Mouse (Mus musculus) limb, embryonic 10.5 days (tissue): ENCODE measurements around the gene Susd5. TPM values are rescaled to one million over a fixed set of nuclear protein-coding genes. Genes with fewer than 3 reads are reported as not detected.
"Not testable (repeated sequence)": the region's sequence is repeated elsewhere in the genome, so short reads cannot be mapped to it uniquely, and the experiment has no call there.

Experiments
- DNase-seq: peaks from one replicate; pipeline ENCODE4 v3.0.0-alpha.2; 2017; ENCODE audit warnings: low spot score
- H3K27ac ChIP-seq: fragments of 300-500 bp; sonication (generic); 2 replicates; pipeline ENCODE4 v1.5.1; 2016; ENCODE audit warnings: mild to moderate bottlenecking
- H3K27me3 ChIP-seq: fragments of 300-500 bp; sonication (generic); 2 replicates; pipeline ENCODE4 v1.6.1; 2016; ENCODE audit warnings: low read depth, mild to moderate bottlenecking; ENCODE audit not compliant: poor library complexity, severe bottlenecking
- H3K36me3 ChIP-seq: fragments of 300-500 bp; sonication (generic); 2 replicates; pipeline ENCODE4 v1.6.1; 2016; ENCODE audit warnings: mild to moderate bottlenecking, moderate library complexity
- H3K4me1 ChIP-seq: fragments of 300-500 bp; sonication (generic); 2 replicates; pipeline ENCODE4 v1.6.1; 2016
- H3K4me3 ChIP-seq: fragments of 300-500 bp; sonication (generic); 2 replicates; pipeline ENCODE4 v1.5.1; 2016; ENCODE audit warnings: mild to moderate bottlenecking, moderate library complexity
- H3K9me3 ChIP-seq: fragments of 300-500 bp; sonication (generic); replicated peaks from 2 replicates; pipeline ENCODE4 v1.6.1; 2016; ENCODE audit warnings: mild to moderate bottlenecking
- WGBS: fragments of 180-500 bp; shearing (Covaris S2); methylation state at CpG from one replicate; pipeline ENCODE4 v1.1.7; 2016; 5-methylcytosine and 5-hydroxymethylcytosine counted together
- polyA plus RNA-seq: library from polyadenylated mRNA; unstranded; fragments of >200 nt; fragmentation: Nextera tagmentation; extraction: Ambion mirVana; gene quantifications from 2 replicates; pipeline ENCODE4 v1.2.1, GENCODE M21; 2016

Susd5 gene
- polyA plus RNA-seq, 1 experiment from 2014 or later, result 0.66 TPM

- not testable (repeated sequence) for H3K4me3 ChIP-seq, H3K9me3 ChIP-seq, H3K4me1 ChIP-seq, H3K27me3 ChIP-seq, H3K36me3 ChIP-seq, H3K27ac ChIP-seq, DNase-seq
- WGBS, result 95% methylated on average over 6 of the region's 6 CpGs
Observed at GRCm38 (mm10) chr9:114088885-114089284, 31.9 kb downstream of the Susd5 start.

GRCm38 (mm10) chr9:114092188-114092587 is 35.2 kb downstream of the Susd5 start:
- H3K36me3 ChIP-seq, H3K4me1 ChIP-seq, H3K4me3 ChIP-seq, H3K9me3 ChIP-seq, H3K27ac ChIP-seq, H3K27me3 ChIP-seq: not testable (repeated sequence)
- DNase-seq, result peak; percentile 69
- WGBS, result 19% methylated on average over 9 of the region's 9 CpGs

DNA sequence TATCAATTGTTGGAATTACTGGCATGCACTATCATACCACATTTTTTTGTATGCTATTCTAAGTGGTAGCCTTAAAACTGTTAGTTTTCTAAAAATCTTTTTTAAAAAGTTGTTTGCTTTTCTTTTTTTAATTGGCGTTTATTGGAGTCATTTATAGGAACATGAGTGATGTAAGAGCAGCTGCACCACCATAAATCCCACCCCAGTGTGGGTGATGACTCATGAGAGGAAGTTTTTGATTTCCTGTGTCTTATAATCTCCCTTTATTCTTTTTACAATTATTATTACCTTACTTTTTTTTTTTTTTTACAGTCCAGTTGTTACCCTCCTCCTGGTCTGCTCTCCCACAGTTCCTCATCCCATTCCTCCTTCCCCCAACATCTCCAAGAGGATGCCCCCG is 37.9 kb downstream of the Susd5 start:
- H3K27ac ChIP-seq, result no peak overlapping the region
- H3K4me3 ChIP-seq, result no peak overlapping the region
- no peaks in the 10 kb centered on the region for H3K4me1 ChIP-seq
- H3K36me3 ChIP-seq, result no peaks in the 10 kb centered on the region
- 91% methylated on average over 2 of the region's 2 CpGs for WGBS
- DNase-seq, result no peak
- H3K9me3 ChIP-seq, result no peaks in the 10 kb centered on the region
- no peaks in the 10 kb centered on the region for H3K27me3 ChIP-seq

DNA sequence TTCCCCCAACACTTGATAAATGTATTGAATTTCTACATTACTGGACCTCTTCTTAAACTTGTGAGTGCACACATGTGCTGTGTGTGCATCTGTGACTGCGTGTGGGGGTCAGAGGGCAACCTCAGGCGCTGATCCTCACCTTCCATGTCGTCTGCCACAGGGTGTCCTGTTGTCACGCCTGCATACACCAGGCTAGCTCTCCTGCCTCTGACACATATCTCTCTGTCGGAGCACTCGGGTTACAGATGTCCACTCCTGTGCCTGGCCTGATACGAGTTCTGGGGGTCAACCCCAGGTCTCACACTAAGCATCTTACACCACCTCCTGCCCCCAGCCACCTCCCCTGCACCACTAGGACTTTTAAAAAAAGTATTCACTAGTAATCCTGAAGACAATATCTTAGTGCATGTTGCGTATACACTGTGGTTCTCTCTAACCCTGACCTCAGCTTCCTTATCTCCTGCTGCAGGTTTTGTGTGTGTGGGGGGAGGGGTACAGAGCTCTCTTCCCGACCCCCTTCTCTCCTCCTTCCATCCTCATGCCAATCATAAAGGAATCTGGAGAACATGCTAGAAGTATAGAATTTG is 41.9 kb downstream of the Susd5 start:
- WGBS, result 72% methylated on average over 9 of the region's 9 CpGs
- Histone ChIP-seq H3K27me3 (no peaks in the 10 kb centered on the region), H3K27ac (no peak overlapping the region), H3K4me1 (no peaks in the 10 kb centered on the region), H3K4me3 (no peak overlapping the region), H3K36me3 (no peaks in the 10 kb centered on the region), H3K9me3 (no peaks in the 10 kb centered on the region)
- DNase-seq, result no peak

DNA sequence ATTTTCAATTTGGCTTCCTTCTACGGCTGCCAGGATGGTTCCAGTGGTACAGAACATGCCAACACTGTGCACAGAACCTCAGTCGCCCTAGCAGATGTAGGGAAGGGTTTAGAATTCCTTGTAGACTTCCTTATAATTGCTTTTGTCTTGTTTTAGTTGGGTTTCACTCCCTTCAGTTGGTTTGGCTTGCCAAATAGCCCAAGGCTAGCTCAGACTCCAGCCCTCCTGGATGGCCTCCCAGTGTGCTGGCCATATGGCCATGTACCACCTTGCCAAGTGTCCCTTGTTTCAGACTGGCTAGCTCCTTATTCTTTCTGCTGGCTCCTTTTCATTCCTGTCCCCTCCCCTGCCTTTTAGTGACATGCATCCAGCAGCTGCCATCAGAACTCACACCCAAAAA is 53.3 kb downstream of the Susd5 start:
- no peak for DNase-seq
- Histone ChIP-seq H3K4me3 (no peak overlapping the region), H3K27me3 (no peaks in the 10 kb centered on the region), H3K9me3 (no peaks in the 10 kb centered on the region), H3K4me1 (no peaks in the 10 kb centered on the region), H3K36me3 (no peaks in the 10 kb centered on the region), H3K27ac (no peak overlapping the region)
- 86% methylated on average over 2 of the region's 2 CpGs for WGBS

- Histone ChIP-seq H3K4me3 (no peak overlapping the region), H3K27me3 (no peaks in the 10 kb centered on the region), H3K9me3 (no peaks in the 10 kb centered on the region), H3K36me3 (no peaks in the 10 kb centered on the region), H3K27ac (no peak overlapping the region), H3K4me1 (no peaks in the 10 kb centered on the region)
- no peak for DNase-seq
- WGBS, result 95% methylated on average over 8 of the region's 8 CpGs
Observed at GRCm38 (mm10) chr9:114111161-114111560, 54.2 kb downstream of the Susd5 start.

DNA sequence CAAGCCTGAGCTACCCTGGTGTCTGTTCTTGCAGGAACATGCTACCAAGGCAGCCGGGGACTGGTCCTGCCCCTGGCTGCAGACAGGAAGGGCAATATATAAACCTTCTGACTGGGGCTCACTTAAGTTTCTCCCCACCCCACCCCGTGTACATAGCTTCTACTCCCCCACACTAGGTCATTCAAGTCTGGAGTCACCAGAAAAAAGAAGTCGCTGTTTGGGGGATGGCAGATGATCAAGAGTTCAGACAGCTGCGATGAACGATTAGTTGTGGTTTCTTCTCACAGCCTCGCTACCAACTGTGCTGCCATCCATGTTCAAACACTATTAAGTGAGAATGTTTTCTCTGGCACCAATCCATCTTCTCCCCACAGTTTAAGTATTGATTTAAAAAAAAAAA is 55.3 kb downstream of the Susd5 start:
- Histone ChIP-seq H3K9me3 (no peaks in the 10 kb centered on the region), H3K36me3 (no peaks in the 10 kb centered on the region), H3K4me3 (no peak overlapping the region), H3K4me1 (no peaks in the 10 kb centered on the region), H3K27ac (no peak overlapping the region), H3K27me3 (no peaks in the 10 kb centered on the region)
- 85% methylated on average over 6 of the region's 6 CpGs for WGBS
- no peak for DNase-seq

- no peak overlapping the region for H3K27ac ChIP-seq
- no peaks in the 10 kb centered on the region for H3K9me3 ChIP-seq
- H3K4me1 ChIP-seq, result no peaks in the 10 kb centered on the region
- H3K4me3 ChIP-seq, result no peak overlapping the region
- no peaks in the 10 kb centered on the region for H3K36me3 ChIP-seq
- DNase-seq, result no peak
- WGBS, result 84% methylated on average over 18 of the region's 18 CpGs
- H3K27me3 ChIP-seq, result no peaks in the 10 kb centered on the region
Observed at GRCm38 (mm10) chr9:114113911-114114623, 57.1 kb downstream of the Susd5 start.

DNA sequence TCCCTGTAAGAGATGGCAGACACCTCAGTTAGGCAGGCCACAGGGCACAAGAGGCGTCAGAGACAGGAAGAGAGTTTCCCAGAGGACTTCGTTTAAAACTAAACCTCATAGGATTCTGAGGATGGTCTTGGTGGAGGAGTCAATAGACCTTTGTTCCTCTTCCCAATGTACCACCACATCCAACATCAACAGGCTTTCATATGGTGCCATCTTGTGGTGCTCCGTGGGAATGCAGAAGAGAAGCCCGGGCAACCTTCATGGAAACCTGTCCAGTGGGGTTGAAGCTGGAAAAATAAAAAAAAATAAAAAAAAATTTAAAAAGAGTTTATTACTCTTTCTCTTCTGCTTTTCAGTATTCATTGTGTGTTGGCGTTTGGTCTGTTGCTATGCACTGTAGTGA is 59.7 kb downstream of the Susd5 start:
- WGBS, result 26% methylated on average over 5 of the region's 5 CpGs
- not testable (repeated sequence) for H3K4me3 ChIP-seq, H3K27ac ChIP-seq, H3K36me3 ChIP-seq, H3K27me3 ChIP-seq, H3K4me1 ChIP-seq, H3K9me3 ChIP-seq
- DNase-seq, result peak; percentile 79

DNA sequence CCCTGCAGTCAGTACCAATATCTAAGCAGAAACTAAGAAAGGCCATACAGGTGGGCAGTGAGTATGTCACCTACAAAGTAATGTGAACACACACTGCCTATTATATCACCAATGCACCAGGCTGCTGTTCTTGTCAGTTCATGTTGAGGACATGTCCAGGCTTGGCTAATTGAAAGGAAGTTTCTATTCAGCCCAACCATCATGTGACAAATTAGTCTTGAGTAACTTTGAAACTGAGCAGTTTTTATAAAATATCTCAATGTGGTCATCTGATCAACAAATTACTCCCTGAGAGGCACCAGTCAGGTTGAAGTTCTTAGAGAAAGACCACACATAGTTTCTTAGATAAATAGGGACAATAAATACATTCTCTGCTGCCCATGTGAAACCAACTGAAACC is 65.9 kb downstream of the Susd5 start:
- not testable (repeated sequence) for H3K4me3 ChIP-seq, H3K27me3 ChIP-seq, H3K9me3 ChIP-seq, H3K4me1 ChIP-seq, H3K36me3 ChIP-seq, DNase-seq, H3K27ac ChIP-seq

GRCm38 (mm10) chr9:114129273-114129835 is 72.4 kb downstream of the Susd5 start:
- H3K36me3 ChIP-seq, H3K27ac ChIP-seq, DNase-seq, H3K9me3 ChIP-seq, H3K4me3 ChIP-seq, H3K27me3 ChIP-seq, H3K4me1 ChIP-seq: not testable (repeated sequence)
- 87% methylated on average over 1 of the region's 1 CpGs for WGBS
